Mouse (Mus musculus) liver, embryonic 13.5 days (tissue): ENCODE data around the gene 4930404N11Rik. TPM values are rescaled to one million over a fixed set of nuclear protein-coding genes. Genes with fewer than 3 reads are reported as not detected.

Experiments
- ATAC-seq: fragments of 200-750 bp; cut with Nextera tagmentation; 2 replicates; pipeline ENCODE4 v1.8.0; 2017; ENCODE audit warnings: low read depth, mild to moderate bottlenecking, moderate number of reproducible peaks, moderate library complexity
- DNase-seq: peaks from one replicate; pipeline ENCODE4 v3.0.0; 2022
- H3K27ac ChIP-seq: fragments of 300-500 bp; sonication (generic); 2 replicates; pipeline ENCODE4 v1.5.1; 2015; ENCODE audit warnings: moderate library complexity, mild to moderate bottlenecking, inconsistent platforms
- H3K27me3 ChIP-seq: fragments of 300-500 bp; sonication (generic); 2 replicates; pipeline ENCODE4 v1.6.1; 2015; ENCODE audit warnings: mild to moderate bottlenecking, inconsistent platforms
- H3K36me3 ChIP-seq: fragments of 300-500 bp; sonication (generic); 2 replicates; pipeline ENCODE4 v1.6.1; 2015; ENCODE audit warnings: mild to moderate bottlenecking, inconsistent platforms
- H3K4me1 ChIP-seq: fragments of 300-500 bp; sonication (generic); replicated peaks from 2 replicates; pipeline ENCODE4 v1.6.1; 2015; ENCODE audit warnings: inconsistent platforms
- H3K4me2 ChIP-seq: fragments of 300-500 bp; sonication (generic); 2 replicates; pipeline ENCODE4 v1.6.1; 2015; ENCODE audit warnings: inconsistent platforms, mild to moderate bottlenecking, moderate library complexity
- H3K4me3 ChIP-seq: fragments of 300-500 bp; sonication (generic); replicated peaks from 2 replicates; pipeline ENCODE4 v1.5.1; 2015; ENCODE audit warnings: mild to moderate bottlenecking, inconsistent platforms
- H3K9ac ChIP-seq: fragments of 300-500 bp; sonication (generic); 2 replicates; pipeline ENCODE4 v1.6.1; 2015; ENCODE audit warnings: mild to moderate bottlenecking, inconsistent platforms
- H3K9me3 ChIP-seq: fragments of 300-500 bp; sonication (generic); replicated peaks from 2 replicates; pipeline ENCODE4 v1.6.1; 2016; ENCODE audit warnings: inconsistent platforms
- WGBS: fragments of 180-500 bp; shearing (Covaris S2); methylation state at CpG from one replicate; pipeline ENCODE4 v1.1.7; 2015; ENCODE audit not compliant: insufficient replicate concordance; 5-methylcytosine and 5-hydroxymethylcytosine counted together
- polyA plus RNA-seq: library from polyadenylated mRNA; unstranded; fragments of >200 nt; fragmentation: Nextera tagmentation; extraction: Ambion mirVana; gene quantifications from 2 replicates; pipeline ENCODE4 v1.2.1, GENCODE M21; 2015

The 4930404N11Rik gene
- polyA plus RNA-seq, 1 experiment from 2014 or later = 1.2 TPM

GRCm38 (mm10) chr10:81335393-81336340 is 29.9 kb downstream of the 4930404N11Rik start:
- Histone ChIP-seq H3K9ac (no peak overlapping the region), H3K9me3 (no peaks in the 10 kb centered on the region), H3K4me3 (no peak overlapping the region), H3K27me3 (peaks cover 37% of the 10 kb centered on the region), H3K27ac (no peak overlapping the region), H3K36me3 (no peaks in the 10 kb centered on the region), H3K4me1 (peaks cover 22% of the 10 kb centered on the region), H3K4me2 (no peak overlapping the region)
- 70% methylated on average over 18 of the region's 19 CpGs for WGBS
- ATAC-seq = no peak
- no peak for DNase-seq

- Histone ChIP-seq H3K4me2 (no peak overlapping the region), H3K4me3 (no peak overlapping the region), H3K9me3 (no peaks in the 10 kb centered on the region), H3K36me3 (no peaks in the 10 kb centered on the region), H3K27ac (no peak overlapping the region), H3K4me1 (peaks cover 25% of the 10 kb centered on the region), H3K9ac (no peak overlapping the region), H3K27me3 (peaks cover 37% of the 10 kb centered on the region)
- 80% methylated on average over 11 of the region's 11 CpGs for WGBS
- DNase-seq (no peak), ATAC-seq (no peak)
Observed at GRCm38 (mm10) chr10:81334324-81334723, 31.3 kb downstream of the 4930404N11Rik start.

- Histone ChIP-seq H3K9me3 (no peaks in the 10 kb centered on the region), H3K36me3 (peaks cover under 1% of the 10 kb centered on the region), H3K4me1 (peaks cover 37% of the 10 kb centered on the region), H3K4me2 (peak overlapping the region; percentile 24; the same call in 1 of the 2 replicates), H3K27ac (no peak overlapping the region), H3K27me3 (peaks cover 26% of the 10 kb centered on the region), H3K4me3 (no peak overlapping the region), H3K9ac (no peak overlapping the region)
- ATAC-seq (no peak), DNase-seq (no peak)
- 48% methylated on average over 29 of the region's 29 CpGs for WGBS
Observed at GRCm38 (mm10) chr10:81332277-81332676, 33.3 kb downstream of the 4930404N11Rik start.

- H3K27me3 ChIP-seq = peaks cover 21% of the 10 kb centered on the region
- ATAC-seq = no peak
- DNase-seq = no peak
- H3K4me2 ChIP-seq = peak overlapping the region; percentile 7; the same call in 1 of the 2 replicates
- no peaks in the 10 kb centered on the region for H3K9me3 ChIP-seq
- peak overlapping the region; percentile 37 for H3K27ac ChIP-seq
- 64% methylated on average over 4 of the region's 4 CpGs for WGBS
- peak overlapping the region; percentile 43; the same call in 1 of the 2 replicates for H3K9ac ChIP-seq
- no peak overlapping the region for H3K4me3 ChIP-seq
- H3K4me1 ChIP-seq = peaks cover 53% of the 10 kb centered on the region
- H3K36me3 ChIP-seq = peaks cover 24% of the 10 kb centered on the region
Observed at GRCm38 (mm10) chr10:81330007-81330406, 35.6 kb downstream of the 4930404N11Rik start.

- peak overlapping the region; percentile 72 for H3K27ac ChIP-seq
- DNase-seq (no peak), ATAC-seq (no peak)
- no peak overlapping the region; the same call in 1 of the 2 replicates for H3K4me3 ChIP-seq
- H3K36me3 ChIP-seq = peaks cover 30% of the 10 kb centered on the region
- 60% methylated on average over 10 of the region's 10 CpGs for WGBS
- no peaks in the 10 kb centered on the region for H3K9me3 ChIP-seq
- H3K27me3 ChIP-seq = peaks cover 19% of the 10 kb centered on the region
- peaks cover 53% of the 10 kb centered on the region for H3K4me1 ChIP-seq
- H3K4me2 ChIP-seq = peak overlapping the region; percentile 25
- H3K9ac ChIP-seq = peak overlapping the region; percentile 43
Observed at GRCm38 (mm10) chr10:81329194-81329975, 36.2 kb downstream of the 4930404N11Rik start.

- no peak within 1 kb of the TSS; the same call in 1 of the 2 replicates for H3K4me3 ChIP-seq
- WGBS = 13% methylated on average over 10 of the region's 10 CpGs
- DNase-seq = no peak
- H3K27me3 ChIP-seq = peaks cover 14% of the 10 kb centered on the region
- peak within 1 kb of the TSS; percentile 72 for H3K27ac ChIP-seq
- peaks cover 56% of the 10 kb centered on the region for H3K4me1 ChIP-seq
- ATAC-seq = peak; percentile 52
- no peaks in the 10 kb centered on the region for H3K9me3 ChIP-seq
- peaks cover 40% of the 10 kb centered on the region for H3K36me3 ChIP-seq
- H3K9ac ChIP-seq = peak within 1 kb of the TSS; percentile 43
- H3K4me2 ChIP-seq = peak within 1 kb of the TSS; percentile 25
Observed at GRCm38 (mm10) chr10:81328386-81328785, 37.2 kb downstream of the 4930404N11Rik start, which contains the start of gene Tbxa2r. Tbxa2r (plus strand) TSS chr10:81328731.

- Histone ChIP-seq H3K4me2 (peak overlapping the region; percentile 25; the same call in 1 of the 2 replicates), H3K4me1 (peaks cover 57% of the 10 kb centered on the region), H3K9me3 (no peaks in the 10 kb centered on the region), H3K36me3 (peaks cover 44% of the 10 kb centered on the region), H3K9ac (no peak overlapping the region), H3K4me3 (no peak overlapping the region), H3K27me3 (peaks cover 9% of the 10 kb centered on the region), H3K27ac (peak overlapping the region; percentile 69)
- DNase-seq = no peak
- WGBS = 34% methylated on average over 2 of the region's 2 CpGs
- peak; percentile 11 for ATAC-seq
Observed at GRCm38 (mm10) chr10:81327959-81328358, 37.7 kb downstream of the 4930404N11Rik start.

- peaks cover 63% of the 10 kb centered on the region for H3K4me1 ChIP-seq
- no peaks in the 10 kb centered on the region for H3K9me3 ChIP-seq
- 44% methylated on average over 6 of the region's 6 CpGs for WGBS
- H3K27ac ChIP-seq = peak overlapping the region; percentile 69
- H3K4me2 ChIP-seq = 0 out of 2 replicates have a peak overlapping the region, but pooled peaks have one; percentile 11
- no peaks in the 10 kb centered on the region for H3K27me3 ChIP-seq
- DNase-seq = no peak
- H3K4me3 ChIP-seq = no peak overlapping the region
- H3K9ac ChIP-seq = no peak overlapping the region
- H3K36me3 ChIP-seq = peaks cover 53% of the 10 kb centered on the region
- ATAC-seq = no peak
Observed at GRCm38 (mm10) chr10:81326858-81327257, 38.8 kb downstream of the 4930404N11Rik start.

- no peak for ATAC-seq
- peaks cover 53% of the 10 kb centered on the region for H3K36me3 ChIP-seq
- no peaks in the 10 kb centered on the region for H3K27me3 ChIP-seq
- H3K4me1 ChIP-seq = peaks cover 63% of the 10 kb centered on the region
- H3K27ac ChIP-seq = peak overlapping the region; percentile 66; the same call in 1 of the 2 replicates
- H3K9me3 ChIP-seq = no peaks in the 10 kb centered on the region
- no peak overlapping the region for H3K4me2 ChIP-seq
- no peak overlapping the region for H3K4me3 ChIP-seq
- no peak overlapping the region for H3K9ac ChIP-seq
- DNase-seq = no peak
- WGBS = 92% methylated on average over 18 of the region's 18 CpGs
Observed at GRCm38 (mm10) chr10:81325781-81326180, 39.8 kb downstream of the 4930404N11Rik start.

GRCm38 (mm10) chr10:81325176-81325575 is 40.4 kb downstream of the 4930404N11Rik start:
- H3K4me2 ChIP-seq = no peak overlapping the region
- no peaks in the 10 kb centered on the region for H3K9me3 ChIP-seq
- no peak overlapping the region for H3K9ac ChIP-seq
- no peaks in the 10 kb centered on the region for H3K27me3 ChIP-seq
- H3K4me1 ChIP-seq = peaks cover 61% of the 10 kb centered on the region
- ATAC-seq = no peak
- H3K27ac ChIP-seq = no peak overlapping the region
- DNase-seq = no peak
- 93% methylated on average over 21 of the region's 21 CpGs for WGBS
- H3K36me3 ChIP-seq = peaks cover 53% of the 10 kb centered on the region
- H3K4me3 ChIP-seq = no peak overlapping the region
